Mouse (Mus musculus): ENCODE data around the gene Ccm2l. TPM values are rescaled to one million over a fixed set of nuclear protein-coding genes. Genes with fewer than 3 reads are reported as not detected.

Ccm2l gene
- total and polyA plus RNA-seq, 2 experiments, result 2.3 to 5.5 TPM

DNA sequence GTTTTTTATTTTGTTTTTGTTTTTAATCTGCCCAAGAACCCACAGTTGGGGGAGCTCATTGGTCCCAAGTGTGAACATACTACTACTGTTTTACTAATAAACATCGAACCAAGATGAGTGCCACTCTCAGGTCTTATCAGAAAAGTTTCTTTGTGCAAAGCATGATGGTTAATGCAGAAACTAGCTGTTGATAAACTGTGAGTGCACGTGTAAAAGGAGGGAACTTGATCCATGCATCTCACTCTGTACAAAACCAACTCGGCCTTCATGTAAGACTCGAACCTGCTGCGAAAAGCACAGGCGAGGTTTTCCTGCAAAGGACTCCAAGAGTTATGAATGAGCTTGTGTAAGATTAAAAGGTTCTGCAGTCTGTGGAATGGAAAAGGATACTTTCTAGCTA, 53.7 kb downstream of the Ccm2l start:
- Histone ChIP-seq H3K4me1 (ENCODE audit: control insufficient read depth, insufficient read depth, low read length) (no peaks in the 10 kb centered on the region), H3K27ac (replicated peaks; ENCODE audit: insufficient read depth, low read depth, low read length) (no peak overlapping the region), H3K27me3 (ENCODE audit: control insufficient read depth, insufficient read depth, low read length) (no peaks in the 10 kb centered on the region), H3K36me3 (ENCODE audit: control insufficient read depth, insufficient read depth, low read length) (no peaks in the 10 kb centered on the region), H3K79me2 (ENCODE audit: control insufficient read depth, insufficient read depth, low read length) (no peaks in the 10 kb centered on the region), H3K9ac (ENCODE audit: low read depth, low read length) (no peak overlapping the region), H3K4me3 (ENCODE audit: insufficient read depth, low read depth, low read length) (no peak overlapping the region)
- no peak for DNase-seq (ENCODE audit: extremely low read depth, low read depth, low spot score)
- no peak for TF ChIP-seq CTCF (IDR thresholded peaks at IDR 0.05; ENCODE audit: low read depth, low read length)
- no peak for TF ChIP-seq POLR2A (IDR thresholded peaks at IDR 0.05; ENCODE audit: extremely low read depth, insufficient read depth, low read length)
- 86% methylated on average over 6 of the region's 6 CpGs for WGBS

DNA sequence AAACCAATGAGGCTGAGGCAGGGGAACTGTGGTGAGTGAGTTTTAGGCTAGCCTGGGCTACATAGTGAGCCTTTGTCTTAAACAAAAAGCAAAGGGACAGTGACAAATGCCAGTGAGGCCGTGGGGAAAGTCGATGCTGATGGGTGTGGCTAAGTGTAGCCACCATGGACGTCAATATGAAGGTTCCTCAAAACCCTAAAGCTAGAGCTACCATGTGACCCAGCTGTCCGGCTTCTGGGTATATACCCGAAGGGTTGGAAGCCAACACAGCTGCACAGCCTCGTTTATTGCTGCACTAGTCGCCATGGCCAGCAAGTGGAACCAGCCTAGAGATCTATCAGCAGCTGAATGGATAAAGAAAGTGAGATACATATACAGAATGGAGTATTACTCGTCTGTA, 54.4 kb downstream of the Ccm2l start:
- Histone ChIP-seq H3K27ac (replicated peaks; ENCODE audit: insufficient read depth, low read depth, low read length) (no peak overlapping the region), H3K79me2 (ENCODE audit: control insufficient read depth, insufficient read depth, low read length) (no peaks in the 10 kb centered on the region), H3K36me3 (ENCODE audit: control insufficient read depth, insufficient read depth, low read length) (no peaks in the 10 kb centered on the region), H3K27me3 (ENCODE audit: control insufficient read depth, insufficient read depth, low read length) (no peaks in the 10 kb centered on the region), H3K4me3 (ENCODE audit: insufficient read depth, low read depth, low read length) (no peak overlapping the region), H3K4me1 (ENCODE audit: control insufficient read depth, insufficient read depth, low read length) (no peaks in the 10 kb centered on the region), H3K9ac (ENCODE audit: low read depth, low read length) (no peak overlapping the region)
- no peak for DNase-seq (ENCODE audit: extremely low read depth, low read depth, low spot score)
- WGBS, result 67% methylated on average over 8 of the region's 8 CpGs
- TF ChIP-seq CTCF (IDR thresholded peaks at IDR 0.05; ENCODE audit: low read depth, low read length) (no peak), POLR2A (IDR thresholded peaks at IDR 0.05; ENCODE audit: extremely low read depth, insufficient read depth, low read length) (no peak)

DNA sequence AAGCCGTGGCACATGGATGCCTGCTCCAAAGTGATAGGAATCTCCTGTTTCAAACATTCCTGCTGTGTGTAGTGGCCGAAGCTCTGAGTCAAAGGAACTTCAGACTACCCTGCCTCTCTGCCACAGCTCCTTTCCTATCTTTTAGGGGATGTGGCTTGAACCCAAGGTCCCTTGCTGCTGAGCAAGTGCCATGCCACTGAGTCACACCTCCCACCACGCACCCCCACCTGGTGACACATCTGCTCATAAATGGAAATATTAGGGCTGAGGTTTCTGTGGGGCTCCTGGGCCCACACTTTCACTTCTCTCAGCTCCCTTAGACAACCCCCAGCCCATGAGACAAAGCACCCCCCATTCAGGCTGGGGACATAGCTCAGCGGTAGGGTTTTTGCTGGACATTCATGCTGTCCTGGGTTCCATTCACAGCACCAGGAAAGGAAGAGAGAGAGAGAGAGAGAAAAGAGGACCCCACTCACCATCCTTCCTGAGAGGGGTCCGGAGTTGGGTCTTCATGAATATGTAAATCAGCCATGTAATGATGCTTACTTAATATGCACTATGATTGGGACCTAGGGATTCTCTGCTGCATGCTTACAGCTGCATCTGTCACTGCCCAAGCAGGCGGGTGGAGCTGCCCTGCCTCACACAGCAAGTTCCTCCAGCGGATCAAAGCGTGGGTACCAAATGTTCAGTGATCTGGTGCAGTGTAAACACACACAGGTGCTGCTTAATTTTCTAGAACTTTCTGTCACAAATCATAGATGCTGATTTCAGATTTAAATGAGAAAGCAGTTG, 56.3 kb downstream of the Ccm2l start:
- no peak for TF ChIP-seq CTCF (IDR thresholded peaks at IDR 0.05; ENCODE audit: low read depth, low read length)
- no peak for TF ChIP-seq POLR2A (IDR thresholded peaks at IDR 0.05; ENCODE audit: extremely low read depth, insufficient read depth, low read length)
- no peak for DNase-seq (ENCODE audit: extremely low read depth, low read depth, low spot score)
- Histone ChIP-seq H3K9ac (ENCODE audit: low read depth, low read length) (no peak overlapping the region), H3K79me2 (ENCODE audit: control insufficient read depth, insufficient read depth, low read length) (no peaks in the 10 kb centered on the region), H3K36me3 (ENCODE audit: control insufficient read depth, insufficient read depth, low read length) (no peaks in the 10 kb centered on the region), H3K4me1 (ENCODE audit: control insufficient read depth, insufficient read depth, low read length) (no peaks in the 10 kb centered on the region), H3K27me3 (ENCODE audit: control insufficient read depth, insufficient read depth, low read length) (no peaks in the 10 kb centered on the region), H3K4me3 (ENCODE audit: insufficient read depth, low read depth, low read length) (no peak overlapping the region), H3K27ac (replicated peaks; ENCODE audit: insufficient read depth, low read depth, low read length) (no peak overlapping the region)
- 73% methylated on average over 8 of the region's 8 CpGs for WGBS

DNA sequence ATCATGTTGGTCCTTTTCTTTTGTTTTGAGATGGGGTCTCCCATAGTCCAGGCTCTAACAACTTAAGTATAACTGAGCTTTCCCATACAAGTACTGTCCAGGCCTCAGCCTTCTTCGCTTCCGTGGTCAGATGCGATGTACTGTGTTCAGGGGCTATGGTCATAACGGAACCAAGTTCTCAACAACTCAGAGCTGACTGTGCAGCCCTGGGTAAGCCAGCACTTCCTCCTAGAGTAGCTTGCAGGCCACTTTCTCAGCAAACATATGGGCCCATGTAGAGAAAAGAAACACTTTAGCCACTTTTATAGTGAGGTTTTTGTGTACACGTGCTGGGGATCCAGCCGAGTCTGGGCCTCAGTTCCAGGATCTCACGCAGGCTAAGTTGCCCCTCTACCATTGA, 56.9 kb downstream of the Ccm2l start:
- whole genome bisulfite sequencing, result 87% methylated on average over 7 of the region's 7 CpGs
- no peak overlapping the region for H3K4me3 ChIP-seq (ENCODE audit: insufficient read depth, low read depth, low read length)
- no peaks in the 10 kb centered on the region for H3K79me2 ChIP-seq (ENCODE audit: control insufficient read depth, insufficient read depth, low read length)
- no peaks in the 10 kb centered on the region for H3K36me3 ChIP-seq (ENCODE audit: control insufficient read depth, insufficient read depth, low read length)
- H3K27me3 ChIP-seq (ENCODE audit: control insufficient read depth, insufficient read depth, low read length), result no peaks in the 10 kb centered on the region
- no peak overlapping the region for H3K9ac ChIP-seq (ENCODE audit: low read depth, low read length)
- no peaks in the 10 kb centered on the region for H3K4me1 ChIP-seq (ENCODE audit: control insufficient read depth, insufficient read depth, low read length)
- TF ChIP-seq POLR2A (IDR thresholded peaks at IDR 0.05; ENCODE audit: extremely low read depth, insufficient read depth, low read length) (no peak), CTCF (IDR thresholded peaks at IDR 0.05; ENCODE audit: low read depth, low read length) (no peak)
- no peak overlapping the region for H3K27ac ChIP-seq (replicated peaks; ENCODE audit: insufficient read depth, low read depth, low read length)
- DNase-seq (ENCODE audit: extremely low read depth, low read depth, low spot score), result peak; percentile 29

DNA sequence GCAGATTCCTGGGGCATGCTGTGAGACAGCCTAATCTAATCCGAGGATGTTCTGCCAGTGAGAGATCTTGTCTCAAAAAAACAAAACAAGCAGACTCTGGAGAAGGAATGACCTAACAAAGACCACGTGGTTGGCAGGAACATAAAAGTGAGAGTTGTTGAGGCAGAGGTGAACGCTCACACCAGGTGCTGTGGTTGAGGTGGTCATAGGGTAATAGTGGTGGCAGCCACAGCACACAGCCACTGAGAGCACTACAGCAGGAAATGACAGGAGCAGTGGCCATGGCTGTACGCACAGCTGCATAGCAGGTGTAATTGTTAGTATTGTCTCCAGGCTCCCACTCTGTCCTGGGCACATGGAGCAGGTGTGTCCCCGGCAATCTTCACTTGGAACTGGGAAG, 60.1 kb downstream of the Ccm2l start:
- H3K4me1 ChIP-seq (ENCODE audit: control insufficient read depth, insufficient read depth, low read length), result no peaks in the 10 kb centered on the region
- no peaks in the 10 kb centered on the region for H3K79me2 ChIP-seq (ENCODE audit: control insufficient read depth, insufficient read depth, low read length)
- TF ChIP-seq POLR2A (IDR thresholded peaks at IDR 0.05; ENCODE audit: extremely low read depth, insufficient read depth, low read length) (no peak), CTCF (IDR thresholded peaks at IDR 0.05; ENCODE audit: low read depth, low read length) (no peak)
- H3K4me3 ChIP-seq (ENCODE audit: insufficient read depth, low read depth, low read length), result no peak overlapping the region
- H3K27ac ChIP-seq (replicated peaks; ENCODE audit: insufficient read depth, low read depth, low read length), result no peak overlapping the region
- WGBS, result 39% methylated on average over 5 of the region's 5 CpGs
- DNase-seq (ENCODE audit: extremely low read depth, low read depth, low spot score), result no peak
- H3K27me3 ChIP-seq (ENCODE audit: control insufficient read depth, insufficient read depth, low read length), result no peaks in the 10 kb centered on the region
- no peak overlapping the region for H3K9ac ChIP-seq (ENCODE audit: low read depth, low read length)
- H3K36me3 ChIP-seq (ENCODE audit: control insufficient read depth, insufficient read depth, low read length), result no peaks in the 10 kb centered on the region

GRCm38 (mm10) chr2:153131019-153131418, 65.3 kb downstream of the Ccm2l start:
- H3K27ac ChIP-seq (replicated peaks; ENCODE audit: insufficient read depth, low read depth, low read length), result no peak overlapping the region
- H3K27me3 ChIP-seq (ENCODE audit: control insufficient read depth, insufficient read depth, low read length), result no peaks in the 10 kb centered on the region
- H3K79me2 ChIP-seq (ENCODE audit: control insufficient read depth, insufficient read depth, low read length), result no peaks in the 10 kb centered on the region
- H3K4me3 ChIP-seq (ENCODE audit: insufficient read depth, low read depth, low read length), result no peak overlapping the region
- TF ChIP-seq POLR2A (IDR thresholded peaks at IDR 0.05; ENCODE audit: extremely low read depth, insufficient read depth, low read length) (no peak), CTCF (IDR thresholded peaks at IDR 0.05; ENCODE audit: low read depth, low read length) (peak; percentile 78)
- H3K4me1 ChIP-seq (ENCODE audit: control insufficient read depth, insufficient read depth, low read length), result no peaks in the 10 kb centered on the region
- H3K36me3 ChIP-seq (ENCODE audit: control insufficient read depth, insufficient read depth, low read length), result no peaks in the 10 kb centered on the region
- no peak for DNase-seq (ENCODE audit: extremely low read depth, low read depth, low spot score)
- H3K9ac ChIP-seq (ENCODE audit: low read depth, low read length), result no peak overlapping the region
- WGBS, result 24% methylated on average over 6 of the region's 6 CpGs

Other genes with a start within 250 kb of the Ccm2l start
- 14.9 and 16.1 TPM in 2 replicates for gene Bcl2l1, start 234.2 kb upstream of the Ccm2l start, total RNA-seq (2014; rRNA removed)
- gene Bcl2l1, start 234.2 kb upstream of the Ccm2l start, polyA plus RNA-seq (2012; rRNA removed), result 30.4 and 33.8 TPM in 2 replicates
- 0.18 and 1.1 TPM in 2 replicates for gene Tpx2, start 218.0 kb upstream of the Ccm2l start, total RNA-seq (2014; rRNA removed)
- gene Tpx2, start 218.0 kb upstream of the Ccm2l start, polyA plus RNA-seq (2012; rRNA removed), result 0.04 TPM in 1 of 2 replicates, not detected in the other
- 0.09 TPM in 1 of 2 replicates, not detected in the other for gene Mylk2, start 154.6 kb upstream of the Ccm2l start, total RNA-seq (2014; rRNA removed)
- gene Mylk2, start 154.6 kb upstream of the Ccm2l start, polyA plus RNA-seq (2012; rRNA removed), result not detected in 2 replicates
- 0.34 TPM in 1 of 2 replicates, not detected in the other for gene Foxs1, start 132.7 kb upstream of the Ccm2l start, total RNA-seq (2014; rRNA removed)
- 1.1 and 1.6 TPM in 2 replicates for gene Foxs1, start 132.7 kb upstream of the Ccm2l start, polyA plus RNA-seq (2012; rRNA removed)
- not detected in 2 replicates for gene Dusp15, start 114.3 kb upstream of the Ccm2l start, total RNA-seq (2014; rRNA removed)
- gene Dusp15, start 114.3 kb upstream of the Ccm2l start, polyA plus RNA-seq (2012; rRNA removed), result not detected in 2 replicates
- 0.20 TPM in 1 of 2 replicates, not detected in the other for gene Ttll9, start 103.5 kb upstream of the Ccm2l start, total RNA-seq (2014; rRNA removed)
- gene Ttll9, start 103.5 kb upstream of the Ccm2l start, polyA plus RNA-seq (2012; rRNA removed), result 0.11 and 0.19 TPM in 2 replicates
- 10.9 and 14.4 TPM in 2 replicates for gene Pdrg1, start 50.5 kb upstream of the Ccm2l start, total RNA-seq (2014; rRNA removed)
- gene Pdrg1, start 50.5 kb upstream of the Ccm2l start, polyA plus RNA-seq (2012; rRNA removed), result 23.7 and 28.3 TPM in 2 replicates
- not detected in 2 replicates for gene Xkr7, start 34.1 kb upstream of the Ccm2l start, total RNA-seq (2014; rRNA removed)
- gene Xkr7, start 34.1 kb upstream of the Ccm2l start, polyA plus RNA-seq (2012; rRNA removed), result not detected in 2 replicates
- gene Hck, start 42.5 kb downstream of the Ccm2l start, total RNA-seq (2014; rRNA removed), result 7.7 and 8.1 TPM in 2 replicates
- gene Hck, start 42.5 kb downstream of the Ccm2l start, polyA plus RNA-seq (2012; rRNA removed), result 2.8 and 5.7 TPM in 2 replicates
- gene Tm9sf4, start 95.3 kb downstream of the Ccm2l start, total RNA-seq (2014; rRNA removed), result 28.0 and 37.1 TPM in 2 replicates
- gene Tm9sf4, start 95.3 kb downstream of the Ccm2l start, polyA plus RNA-seq (2012; rRNA removed), result 38.8 and 45.5 TPM in 2 replicates
- 0.37 and 0.47 TPM in 2 replicates for gene Tspyl3, start 159.5 kb downstream of the Ccm2l start, total RNA-seq (2014; rRNA removed)
- gene Tspyl3, start 159.5 kb downstream of the Ccm2l start, polyA plus RNA-seq (2012; rRNA removed), result 0.36 and 0.43 TPM in 2 replicates
- 0.74 and 1.1 TPM in 2 replicates for gene Plagl2, start 175.5 kb downstream of the Ccm2l start, total RNA-seq (2014; rRNA removed)
- gene Plagl2, start 175.5 kb downstream of the Ccm2l start, polyA plus RNA-seq (2012; rRNA removed), result 1.5 and 1.7 TPM in 2 replicates
- 6.9 and 10.1 TPM in 2 replicates for gene Pofut1, start 175.6 kb downstream of the Ccm2l start, total RNA-seq (2014; rRNA removed)
- gene Pofut1, start 175.6 kb downstream of the Ccm2l start, polyA plus RNA-seq (2012; rRNA removed), result 8.4 and 14.2 TPM in 2 replicates
- 5.4 and 5.6 TPM in 2 replicates for gene Kif3b, start 225.5 kb downstream of the Ccm2l start, total RNA-seq (2014; rRNA removed)
- 2.8 and 2.9 TPM in 2 replicates for gene Kif3b, start 225.5 kb downstream of the Ccm2l start, polyA plus RNA-seq (2012; rRNA removed)